Mouse (Mus musculus): Measurements from ENCODE around the gene Dbh.

Dbh gene

DNA sequence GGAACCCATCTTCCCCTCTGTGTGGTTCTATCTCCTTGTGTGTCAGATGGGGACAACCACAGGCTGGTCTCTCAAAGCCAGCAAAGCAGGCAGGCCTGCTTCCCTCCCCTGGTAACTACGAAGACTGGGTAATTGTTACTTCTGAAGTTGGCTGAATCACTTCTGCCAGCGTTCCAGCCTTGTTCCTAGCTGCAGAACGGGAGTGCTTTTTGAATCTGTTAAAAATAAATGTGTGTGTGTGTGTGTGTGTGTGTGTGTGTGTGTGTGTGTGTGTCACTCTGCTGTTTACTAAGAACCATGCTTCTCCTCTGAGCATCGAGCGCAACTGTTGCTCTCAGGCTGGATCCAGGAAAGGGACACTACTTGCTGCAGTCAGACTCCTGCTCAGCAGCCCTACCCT, 1.2 kb upstream of the Dbh start:
- no peak for DNase-seq (ENCODE audit: low read depth)

DNA sequence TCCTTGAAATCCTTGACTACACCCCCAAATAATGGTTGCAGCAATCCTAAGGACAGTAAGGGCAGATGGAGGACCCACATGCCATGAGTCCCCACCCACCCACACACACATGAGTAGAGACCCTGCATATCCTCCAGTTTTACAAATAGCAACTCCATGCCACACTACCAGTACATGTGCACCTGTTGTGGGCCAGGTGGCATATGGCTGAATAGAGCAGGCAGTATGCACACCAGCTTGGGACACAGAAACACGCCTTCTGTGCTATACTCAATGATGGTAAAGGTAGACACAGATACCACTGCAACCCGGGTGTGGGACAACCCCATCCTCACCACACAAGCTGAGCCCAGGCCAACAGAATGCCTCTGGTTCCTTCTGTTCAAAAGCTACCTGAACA, 1.0 kb downstream of the Dbh start:
- no peak for DNase-seq (ENCODE audit: low read depth)

DNA sequence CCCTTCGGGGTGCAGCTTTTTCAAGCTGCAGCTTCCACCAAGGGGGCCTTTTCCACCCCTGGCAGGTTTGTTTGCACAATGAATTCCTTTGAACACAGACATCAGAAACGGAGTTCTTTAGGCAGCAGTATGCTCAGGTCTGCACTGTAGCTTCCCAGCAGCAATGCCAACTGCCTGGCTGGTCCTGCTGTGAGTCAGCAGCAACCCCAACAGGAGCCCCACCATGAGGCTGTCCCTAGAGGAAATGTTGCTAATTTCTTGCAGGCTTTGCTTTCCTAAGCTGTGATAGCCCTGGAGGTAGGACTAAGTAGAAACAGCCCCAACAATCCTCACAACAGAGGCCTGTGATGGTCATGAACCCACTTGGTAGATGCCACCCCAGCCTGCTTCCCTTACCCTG, 2.0 kb downstream of the Dbh start:
- DNase-seq (ENCODE audit: low read depth): peak; percentile 51

DNA sequence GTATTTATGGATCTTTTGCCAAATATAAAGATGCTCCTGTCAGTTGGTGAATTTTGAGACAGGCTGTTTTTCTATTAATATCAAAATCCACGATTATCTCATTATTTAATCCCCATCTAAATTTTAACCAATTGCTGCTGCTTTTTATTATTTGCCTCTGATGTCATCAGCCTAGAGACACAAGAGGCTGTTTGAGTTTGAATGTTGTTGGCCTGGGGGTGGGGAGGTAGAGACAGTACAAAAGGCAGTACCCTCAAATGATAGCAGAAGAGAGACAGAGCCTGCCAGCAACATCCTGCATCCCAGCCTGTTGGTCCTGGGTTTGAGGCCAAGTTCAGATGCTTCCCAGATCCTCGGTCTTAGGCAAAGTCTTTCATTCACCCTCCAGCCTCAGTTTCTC, 9.2 kb downstream of the Dbh start:
- no peak for DNase-seq (ENCODE audit: low read depth)

DNA sequence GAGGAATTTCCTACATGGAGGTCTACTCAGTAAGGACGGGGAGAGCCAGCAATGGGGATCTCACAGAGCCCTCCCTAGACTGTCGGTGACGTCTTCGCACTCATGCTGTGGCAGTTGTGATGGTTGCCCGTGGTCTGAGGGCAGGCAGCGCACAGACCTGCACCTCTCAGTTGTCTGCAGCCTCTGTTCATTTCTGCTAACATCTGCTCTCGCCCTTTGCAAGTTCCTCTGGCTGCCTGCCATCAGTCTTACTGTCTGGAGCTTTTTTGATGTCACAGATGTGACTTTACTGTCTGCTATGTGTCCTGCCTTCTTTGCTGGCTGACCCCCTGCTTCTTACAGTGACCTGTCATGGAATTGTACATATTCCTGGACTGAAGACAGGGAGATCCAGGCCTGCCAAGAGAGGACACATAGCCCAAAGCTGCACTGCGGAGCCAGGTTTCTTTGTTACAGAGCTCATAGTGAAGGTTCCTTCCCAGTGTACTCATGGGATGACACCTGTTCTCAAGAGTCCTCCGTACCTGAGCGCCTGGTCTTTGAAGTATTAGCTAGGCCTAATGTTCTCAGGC, 10.7 kb downstream of the Dbh start:
- DNase-seq (ENCODE audit: low read depth): no peak

DNA sequence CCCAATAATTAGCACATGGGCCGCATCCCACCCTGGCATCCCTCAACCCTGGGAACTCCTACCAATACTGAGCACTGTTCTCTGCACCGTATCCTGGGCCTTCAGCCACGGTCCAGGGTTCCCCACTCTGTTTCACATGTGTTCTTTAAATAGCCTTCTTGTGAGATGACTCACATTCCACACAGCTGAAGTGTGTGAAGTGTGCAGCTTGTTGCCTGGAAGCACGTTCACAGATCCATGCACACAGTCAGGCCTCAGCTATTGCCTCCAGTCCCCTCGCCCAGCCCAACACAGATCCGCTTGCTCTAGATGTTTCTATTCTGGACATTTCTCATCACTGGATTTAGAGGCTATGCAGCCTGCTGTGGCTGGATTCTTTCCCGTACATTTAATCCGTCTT, 14.1 kb downstream of the Dbh start:
- no peak for DNase-seq (ENCODE audit: low read depth)

DNA sequence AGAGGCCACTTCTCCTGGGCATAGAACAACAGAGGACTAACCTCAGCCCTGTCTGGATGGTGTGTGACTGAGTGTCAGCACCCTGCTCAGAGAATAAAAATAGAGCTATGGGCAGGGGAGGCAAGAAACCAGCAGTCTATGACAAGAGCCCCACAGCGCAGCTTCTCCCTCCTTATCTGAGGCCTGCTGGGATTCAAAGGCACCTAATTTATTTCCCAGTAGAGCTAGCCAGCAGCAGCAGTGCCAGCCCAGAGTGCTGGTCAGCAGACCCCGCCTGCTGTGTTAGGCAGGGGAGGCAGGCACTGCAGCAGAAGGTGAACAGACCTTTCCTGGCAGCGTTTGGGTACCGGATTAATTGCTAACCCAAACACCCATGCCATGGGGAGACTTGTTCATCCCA, 16.9 kb downstream of the Dbh start:
- DNase-seq (ENCODE audit: low read depth): no peak

DNA sequence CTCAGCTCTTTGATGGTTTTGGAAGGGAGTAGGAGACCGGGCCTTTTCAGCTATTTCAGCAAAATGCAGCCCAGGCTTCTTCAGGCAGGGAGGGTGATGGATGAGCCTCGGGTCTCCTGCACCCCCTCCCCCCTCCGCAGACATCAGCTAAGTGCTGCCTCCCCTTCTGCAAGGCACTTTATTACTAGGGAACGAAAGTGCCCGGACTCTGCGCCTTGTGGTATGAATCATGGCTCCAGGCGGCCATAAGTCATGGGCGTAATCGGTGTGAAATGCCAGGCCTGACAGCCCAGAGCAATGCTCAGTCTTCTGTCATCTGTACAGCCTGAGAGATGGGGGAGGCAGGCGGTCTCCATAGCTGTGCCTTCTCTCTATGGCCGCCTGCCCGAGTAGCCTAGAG, 18.7 kb downstream of the Dbh start:
- DNase-seq (ENCODE audit: low read depth): no peak

DNA sequence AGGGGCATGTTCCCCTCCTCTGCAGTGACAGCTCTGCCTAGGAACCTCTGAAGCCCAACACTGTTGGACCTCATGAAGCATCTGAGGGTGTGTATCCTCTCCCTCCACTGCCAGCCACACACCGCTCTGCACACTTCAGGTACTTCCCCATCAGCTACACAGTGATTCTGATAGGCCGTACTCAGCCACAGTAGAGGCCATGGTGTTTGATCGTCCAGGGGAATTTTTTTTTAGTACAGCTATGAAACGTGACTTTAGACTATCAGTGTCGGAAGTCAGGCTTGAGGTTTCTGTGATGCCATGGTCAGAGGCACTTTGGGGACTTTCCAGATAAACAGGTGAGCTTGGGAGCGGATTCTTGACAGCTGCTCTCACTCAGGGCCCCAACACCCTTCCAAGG, 22.5 kb downstream of the Dbh start:
- DNase-seq (ENCODE audit: low read depth): no peak

DNA sequence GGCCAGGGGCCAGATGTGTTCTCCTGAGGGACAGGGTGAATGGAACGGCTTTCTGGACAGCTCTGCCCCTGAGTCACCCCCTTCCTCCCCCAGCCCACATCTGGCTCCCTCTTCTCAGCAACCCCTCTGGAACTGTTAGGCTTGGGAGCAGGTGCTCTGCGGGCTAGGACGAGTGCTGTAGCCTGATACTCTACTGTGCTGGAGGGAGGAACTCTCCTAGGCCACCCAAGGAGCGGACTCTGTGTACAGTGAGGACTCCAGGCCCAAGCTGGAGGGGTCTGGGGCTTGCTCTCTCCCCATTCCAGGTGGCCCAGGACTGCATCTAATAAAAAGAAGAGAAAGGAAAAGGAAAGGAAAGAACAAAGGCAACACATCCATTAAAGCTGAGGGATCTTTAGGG, 25.0 kb downstream of the Dbh start:
- no peak for DNase-seq (ENCODE audit: low read depth)

DNA sequence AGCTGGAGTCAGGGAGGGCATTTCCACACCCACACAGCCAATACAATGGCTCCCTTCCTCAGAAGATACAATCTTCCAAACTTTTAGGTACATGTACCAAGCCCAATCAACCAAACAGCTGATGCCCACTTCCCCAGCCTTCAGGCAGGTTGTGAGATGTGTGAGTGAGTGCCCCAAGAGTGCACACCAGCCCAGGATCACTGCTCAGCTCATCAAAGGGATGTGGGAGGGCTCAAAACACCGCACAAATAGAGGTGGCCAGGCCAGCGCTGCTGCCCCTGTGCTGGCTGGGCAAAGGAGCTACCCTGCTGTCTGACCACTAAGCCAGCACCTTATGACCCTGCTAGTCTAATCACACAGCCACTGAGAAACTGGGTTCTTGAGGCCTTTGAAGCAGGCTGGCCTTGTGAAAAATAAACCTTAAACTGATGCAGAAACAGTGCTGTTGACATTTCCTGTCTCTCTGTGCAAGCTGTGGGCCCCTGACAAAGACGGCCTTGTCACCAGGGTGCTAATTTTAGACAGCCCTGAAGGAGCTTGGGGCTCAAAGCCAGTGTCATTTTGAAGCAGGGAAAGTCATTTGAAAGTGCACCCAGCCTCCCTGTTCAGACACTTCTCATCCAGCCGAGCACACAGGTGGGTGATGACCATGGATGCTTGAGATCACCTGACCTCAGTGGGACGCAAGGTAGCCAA, 33.7 kb downstream of the Dbh start:
- no peak for DNase-seq (ENCODE audit: low read depth)

DNA sequence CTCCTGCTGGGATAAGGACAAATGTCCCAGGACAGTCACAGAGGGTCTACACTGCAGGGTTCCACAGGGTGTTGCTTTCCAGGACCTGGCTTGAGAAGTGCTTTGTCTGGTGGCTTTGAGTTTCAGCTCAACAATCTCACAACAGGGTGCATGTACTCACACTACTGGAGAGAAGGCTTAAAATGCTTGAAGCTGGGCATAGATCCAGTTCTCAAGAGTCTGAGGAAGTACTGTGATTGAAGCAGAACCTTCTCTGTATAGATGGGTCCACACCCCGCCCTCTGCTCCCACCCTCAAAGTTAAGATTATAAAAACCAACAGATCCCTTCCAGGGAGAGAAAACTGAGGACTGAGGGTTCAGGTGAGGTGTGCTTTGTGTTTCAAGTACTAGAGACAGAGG, 35.6 kb downstream of the Dbh start:
- no peak for DNase-seq (ENCODE audit: low read depth)

DNA sequence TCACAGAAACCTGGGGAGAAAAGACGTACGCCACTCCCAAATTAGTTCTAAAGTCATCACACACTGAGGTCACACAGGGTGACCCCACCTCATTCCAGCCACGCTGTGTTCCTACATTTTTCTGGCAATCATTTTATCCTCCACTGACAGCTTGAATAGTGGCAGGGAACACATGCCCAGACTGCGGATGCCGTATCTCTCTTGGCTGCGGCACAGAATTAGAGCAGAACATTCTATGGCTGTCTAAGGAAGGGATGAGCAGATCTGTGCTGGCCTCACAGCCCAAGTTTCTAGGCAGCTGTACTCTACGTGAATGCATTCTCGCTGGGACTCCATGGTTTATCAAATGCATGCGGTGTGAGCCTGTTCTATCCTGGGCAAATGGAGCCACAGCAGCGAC, 40.6 kb downstream of the Dbh start:
- DNase-seq (ENCODE audit: low read depth): no peak

DNA sequence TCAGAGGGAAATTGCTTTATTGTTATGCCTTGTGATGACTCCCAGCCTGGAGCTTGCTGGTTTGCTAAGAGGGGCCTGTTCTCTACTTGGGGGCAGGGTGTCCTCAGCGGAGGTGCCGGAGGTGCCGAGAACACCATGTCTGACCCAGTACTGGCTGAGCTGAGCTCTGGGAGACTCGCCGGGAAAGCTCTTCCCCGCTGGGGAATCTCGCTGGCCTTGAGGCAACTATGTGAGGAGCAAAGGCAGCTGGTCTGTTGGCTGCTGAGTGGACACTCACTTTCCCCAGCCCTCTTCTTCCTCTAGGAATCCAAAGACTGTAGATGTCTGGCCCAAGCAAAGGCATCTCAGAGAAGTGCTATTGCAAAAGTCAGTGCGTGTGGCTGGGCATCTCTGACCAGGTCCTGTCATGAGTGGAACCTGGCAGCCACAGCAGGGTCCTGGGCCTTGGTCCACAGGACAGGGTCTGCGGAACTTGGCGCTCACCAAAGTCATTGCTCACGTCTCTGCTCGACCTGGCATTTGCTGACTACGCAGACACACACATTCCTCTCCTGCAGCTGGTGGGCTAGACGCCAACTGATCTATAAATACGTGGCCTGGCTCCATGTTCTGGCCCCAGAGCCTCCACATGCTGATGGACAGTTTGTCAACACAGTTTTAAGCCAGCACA, 41.2 kb downstream of the Dbh start:
- DNase-seq (ENCODE audit: low read depth): no peak

DNA sequence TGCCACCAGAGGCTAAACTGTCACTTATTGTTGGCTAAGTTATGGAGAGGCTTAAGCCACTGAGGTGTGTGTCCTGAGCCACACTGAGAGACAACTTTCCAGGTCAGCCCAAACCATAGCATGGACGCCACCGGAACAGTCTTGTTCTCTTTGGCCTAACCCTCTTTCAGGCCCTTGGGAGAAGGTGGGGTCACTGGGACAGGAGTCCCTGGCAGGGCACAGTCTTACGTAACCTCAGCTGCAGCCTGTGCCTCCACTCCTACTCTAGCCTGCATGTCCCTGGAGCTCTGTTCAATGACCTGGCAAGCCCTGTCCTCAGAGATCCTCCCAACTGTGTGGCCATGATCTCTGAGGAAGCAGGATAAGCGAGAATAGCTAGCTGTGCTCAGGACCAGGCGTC, 42.1 kb downstream of the Dbh start:
- no peak for DNase-seq (ENCODE audit: low read depth)

DNA sequence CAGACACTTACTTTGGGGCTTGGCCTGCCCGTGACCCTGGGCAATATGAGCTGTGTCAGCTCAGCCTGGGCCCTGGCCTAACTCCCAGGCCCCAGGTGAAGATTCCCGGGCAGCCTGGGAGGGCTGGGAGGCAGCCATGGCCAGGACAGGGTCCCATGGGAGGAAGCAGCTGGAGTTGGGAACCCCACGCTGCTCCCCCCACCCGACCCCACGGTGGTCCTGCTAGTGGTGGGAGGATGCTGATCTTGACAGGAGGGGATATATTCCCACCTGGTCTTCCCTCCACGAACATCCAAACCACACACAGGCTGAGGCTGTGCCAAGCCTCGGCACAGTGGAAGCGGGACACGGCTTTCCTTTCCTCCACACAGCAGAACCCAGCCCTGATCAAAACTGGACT, 44.3 kb downstream of the Dbh start:
- DNase-seq (ENCODE audit: low read depth): no peak

DNA sequence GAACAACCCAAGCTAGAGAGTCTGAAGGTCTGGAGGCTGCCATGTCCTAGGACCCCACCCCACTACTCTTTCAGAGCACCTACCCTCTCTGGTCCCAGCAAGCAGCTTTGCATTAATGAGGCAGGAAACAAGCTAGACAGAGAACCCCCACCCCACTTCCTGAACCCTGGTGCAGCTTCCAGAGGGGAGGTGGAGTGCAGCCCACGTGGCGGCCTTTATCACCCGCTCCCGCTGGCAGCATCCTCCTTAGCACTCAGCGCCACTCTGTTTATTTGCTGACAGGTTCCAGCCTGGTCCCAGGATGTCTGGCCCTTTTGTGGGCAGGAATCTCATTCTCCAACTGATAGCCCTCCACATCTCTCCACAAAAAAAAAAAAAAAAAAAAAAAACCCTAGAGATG, 44.8 kb downstream of the Dbh start:
- DNase-seq (ENCODE audit: low read depth): no peak

DNA sequence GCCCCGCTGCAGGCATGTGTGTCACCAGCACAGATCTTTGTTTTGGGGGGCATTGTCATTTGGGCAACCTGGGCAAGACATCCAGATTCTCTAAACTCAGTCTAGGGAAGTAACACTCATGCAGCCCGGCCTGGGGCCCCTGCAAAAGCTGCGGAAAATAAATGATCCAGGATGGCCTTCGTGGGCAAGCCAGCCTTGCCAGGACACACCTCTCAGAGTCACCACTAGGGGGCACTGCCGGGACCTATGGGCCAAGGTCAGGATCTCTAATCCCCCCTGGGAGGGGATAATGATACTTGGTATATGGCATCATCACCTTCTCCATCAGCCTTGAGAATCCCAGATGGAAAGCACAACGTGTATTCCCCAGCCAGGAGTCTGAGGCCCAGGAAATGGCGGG, 45.2 kb downstream of the Dbh start:
- DNase-seq (ENCODE audit: low read depth): no peak

DNA sequence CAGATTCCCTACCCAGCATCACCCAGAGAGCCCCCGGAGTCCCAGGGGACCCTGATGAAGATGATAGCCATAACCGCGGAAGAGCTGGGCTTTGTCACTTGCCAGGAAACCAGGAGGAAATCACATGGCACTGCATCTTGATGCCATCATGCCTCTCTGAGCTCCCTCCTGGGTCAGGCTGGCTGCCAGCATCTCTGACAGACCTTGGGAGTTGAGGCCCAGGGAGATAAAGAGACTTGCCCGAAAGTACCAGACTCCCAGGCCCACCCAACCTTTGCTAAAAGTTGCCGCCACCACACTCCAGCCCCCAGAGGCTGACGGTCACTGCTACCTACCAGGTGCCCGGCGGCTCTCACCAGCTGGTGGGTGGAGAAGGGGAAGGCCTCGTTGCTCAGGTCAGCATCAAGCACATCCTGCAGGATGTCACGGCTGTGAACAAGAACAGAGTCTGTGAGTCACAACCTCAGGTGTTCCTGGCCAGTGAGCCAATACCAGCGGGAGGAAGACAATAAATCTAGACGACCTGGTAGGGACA, 45.7 kb downstream of the Dbh start:
- DNase-seq (ENCODE audit: low read depth): no peak

DNA sequence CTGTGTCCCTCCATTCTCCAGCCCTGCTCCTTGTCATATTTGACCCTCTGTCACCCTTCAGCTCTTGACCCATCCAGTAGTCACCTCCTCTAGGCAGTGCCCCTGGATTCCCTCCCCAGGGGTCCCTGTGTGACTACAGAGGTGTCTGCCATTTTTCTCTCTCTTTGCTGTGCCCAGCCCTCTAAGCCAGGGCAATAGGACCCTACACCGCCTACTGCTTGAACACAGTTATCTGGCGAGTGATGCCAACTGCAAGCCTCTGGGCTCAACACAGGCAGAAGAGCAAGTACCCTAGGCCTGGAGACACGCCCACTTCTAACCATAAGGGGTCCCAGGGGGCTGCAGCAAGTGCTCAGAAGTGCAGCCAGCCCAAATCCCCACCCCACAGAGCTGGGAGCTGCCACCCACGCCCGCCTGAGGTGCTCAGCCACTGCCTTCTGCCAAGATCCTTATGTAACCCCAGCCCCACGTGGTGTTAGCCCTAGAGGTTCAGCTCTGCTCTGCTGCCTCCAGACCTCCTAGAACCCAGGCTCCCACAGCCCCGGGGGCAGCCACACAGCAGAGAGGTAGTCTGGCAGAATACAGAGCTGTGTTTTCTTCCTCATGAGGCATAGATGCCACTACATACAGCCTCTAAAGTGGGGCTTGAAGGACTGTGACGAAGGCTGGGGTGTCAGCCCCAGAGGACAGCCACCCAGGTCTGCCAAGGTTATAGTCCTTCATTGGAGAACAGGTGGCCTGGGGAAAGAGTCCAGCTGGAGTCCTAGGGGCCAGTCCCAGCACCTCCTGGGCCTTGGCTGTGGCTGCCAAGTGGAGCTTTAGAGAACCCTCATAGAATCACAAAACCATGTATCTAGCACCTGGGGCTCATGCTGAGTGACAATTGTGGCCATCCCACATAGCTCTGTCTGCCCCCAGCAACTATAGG, 47.2 kb downstream of the Dbh start:
- no peak for DNase-seq (ENCODE audit: low read depth)

DNA sequence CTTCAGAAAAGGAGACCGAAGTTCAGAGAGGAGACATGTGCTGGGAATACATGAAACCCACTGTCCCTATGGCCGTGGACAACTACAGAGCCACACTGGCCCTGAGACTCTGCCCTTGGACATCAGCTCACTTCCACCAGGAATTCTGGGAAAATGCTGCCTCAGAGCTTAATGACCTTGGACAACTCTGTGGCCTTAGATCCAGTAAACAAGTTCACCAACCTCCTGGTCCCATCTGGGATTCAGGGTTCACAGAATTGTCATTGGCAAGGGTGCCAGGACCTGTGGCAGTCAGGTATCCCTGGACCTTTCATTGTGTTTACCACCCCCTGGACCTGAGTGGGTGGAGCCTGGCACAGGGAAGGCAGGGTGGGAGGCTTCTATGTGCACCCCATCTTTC, 50.5 kb downstream of the Dbh start:
- no peak for DNase-seq (ENCODE audit: low read depth)

DNA sequence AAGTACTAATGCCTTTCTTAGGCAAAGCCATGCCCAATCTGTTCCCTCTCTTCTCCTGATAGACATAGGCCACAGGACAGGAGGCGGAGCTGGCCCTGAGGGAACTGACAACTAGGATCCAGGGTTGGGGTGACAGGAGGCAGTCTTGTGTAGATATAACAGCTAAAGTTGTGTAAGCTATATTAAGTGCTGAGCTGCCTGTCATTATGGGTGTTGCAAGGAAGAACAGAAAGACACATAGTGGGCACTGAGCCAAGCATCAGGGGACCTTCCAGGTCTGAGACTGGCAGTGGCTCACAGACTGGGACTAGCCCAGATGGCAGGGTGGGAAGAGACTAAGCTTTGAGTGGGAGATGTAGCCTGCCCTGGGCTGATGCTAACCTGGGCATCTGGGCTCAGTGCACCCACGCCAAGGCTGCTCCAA, 53.1 kb downstream of the Dbh start:
- DNase-seq (ENCODE audit: low read depth): no peak

DNA sequence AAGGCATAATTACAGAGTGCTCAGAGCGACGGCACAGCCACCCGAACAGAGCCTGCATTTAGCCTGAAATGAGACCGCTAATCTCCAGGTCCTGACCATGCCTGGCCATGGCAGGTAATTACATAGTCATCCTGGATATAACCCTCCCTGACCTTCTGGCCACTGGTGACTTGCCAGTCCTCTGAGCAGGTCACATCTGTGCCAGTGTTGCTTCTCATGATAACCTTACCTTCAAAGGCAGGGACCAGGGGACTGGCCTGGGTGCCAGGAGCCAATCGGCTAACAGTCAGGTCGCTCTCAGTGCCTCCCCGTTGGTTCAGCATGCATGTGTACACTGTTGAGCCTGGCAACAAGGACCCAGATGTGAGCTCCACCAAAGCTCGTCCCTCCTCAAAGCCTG, 53.5 kb downstream of the Dbh start:
- no peak for DNase-seq (ENCODE audit: low read depth)

All from fibroblast of lung, adult 2 months (primary cell).